Mouse (Mus musculus): Measurements from ENCODE around the gene Glis3. TPM values are rescaled to one million over a fixed set of nuclear protein-coding genes. Genes with fewer than 3 reads are reported as not detected.

The Glis3 gene
- polyA plus RNA-seq, 1 experiment from 2014 or later: 6.0 TPM

DNA sequence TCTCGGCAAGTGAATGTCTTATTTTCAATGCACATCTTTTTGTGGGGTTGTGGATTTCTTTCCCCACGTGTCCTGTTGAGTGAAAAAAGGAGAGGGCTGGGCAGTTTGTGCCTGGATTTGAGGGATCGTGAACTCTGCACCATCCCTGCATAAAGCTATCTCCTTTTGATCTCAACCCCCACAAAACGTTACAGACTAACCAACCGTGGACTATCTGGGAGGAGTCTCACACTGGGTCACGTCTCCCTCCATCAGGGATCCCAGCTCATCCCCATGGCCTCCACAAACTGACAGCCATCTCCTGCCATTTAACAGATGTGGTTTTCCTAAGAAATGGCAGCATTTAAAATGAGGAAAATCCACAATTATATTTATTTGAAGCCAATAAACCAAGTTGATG, 174.5 kb downstream of the Glis3 start:
- no peaks in the 10 kb centered on the region for H3K9me3 ChIP-seq (replicated peaks; ENCODE audit: low read length)
- no peak overlapping the region for H3K27ac ChIP-seq
- TF ChIP-seq CTCF (IDR thresholded peaks at IDR 0.05; ENCODE audit: low read depth): no peak
- H3K4me1 ChIP-seq (replicated peaks; ENCODE audit: insufficient read depth, low read length): 0 out of 2 replicates have a peak, but pooled peaks cover 4% of the 10 kb centered on the region
- no peak overlapping the region for H3K4me3 ChIP-seq (replicated peaks; ENCODE audit: low read depth, low read length)
- DNase-seq (ENCODE audit: low spot score) (no peak), ATAC-seq (replicated peaks; ENCODE audit: low FRiP score, low read depth) (no peak)
- no peak overlapping the region for H3K4me2 ChIP-seq (ENCODE audit: low read length)
- no peaks in the 10 kb centered on the region for H3K27me3 ChIP-seq (ENCODE audit: insufficient read depth, low read length)
- H3K9ac ChIP-seq (ENCODE audit: low read depth, low read length): no peak overlapping the region
- 30% methylated on average over 6 of the region's 6 CpGs for WGBS
- no peaks in the 10 kb centered on the region for H3K36me3 ChIP-seq (ENCODE audit: insufficient read depth, low read length)

DNA sequence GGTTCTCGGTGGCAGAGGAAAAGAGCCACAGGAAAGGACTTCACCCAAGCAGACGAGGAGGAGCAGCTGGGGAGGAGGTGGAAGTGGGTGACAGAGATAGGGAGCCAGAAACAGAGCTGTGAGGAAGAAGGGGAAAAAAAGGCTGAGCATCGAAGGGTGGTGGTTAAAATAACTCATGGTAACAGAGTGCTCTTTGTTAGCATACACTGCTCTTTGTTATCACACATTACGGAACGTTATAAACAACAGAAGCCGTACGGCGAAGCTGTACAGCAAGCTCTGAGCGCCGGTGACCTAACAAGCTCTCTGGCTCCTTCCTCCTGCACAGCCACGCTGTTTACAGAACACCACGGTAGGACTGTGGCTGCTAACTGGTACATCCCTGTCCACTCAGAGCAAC, 176.9 kb downstream of the Glis3 start:
- H3K36me3 ChIP-seq (ENCODE audit: insufficient read depth, low read length): no peaks in the 10 kb centered on the region
- DNase-seq (ENCODE audit: low spot score) (no peak), ATAC-seq (replicated peaks; ENCODE audit: low FRiP score, low read depth) (no peak)
- no peak overlapping the region for H3K4me3 ChIP-seq (replicated peaks; ENCODE audit: low read depth, low read length)
- 0 out of 2 replicates have a peak, but pooled peaks cover 4% of the 10 kb centered on the region for H3K4me1 ChIP-seq (replicated peaks; ENCODE audit: insufficient read depth, low read length)
- no peaks in the 10 kb centered on the region for H3K27me3 ChIP-seq (ENCODE audit: insufficient read depth, low read length)
- no peak overlapping the region for H3K4me2 ChIP-seq (ENCODE audit: low read length)
- no peaks in the 10 kb centered on the region for H3K9me3 ChIP-seq (replicated peaks; ENCODE audit: low read length)
- WGBS: 77% methylated on average over 12 of the region's 12 CpGs
- H3K27ac ChIP-seq: no peak overlapping the region
- H3K9ac ChIP-seq (ENCODE audit: low read depth, low read length): no peak overlapping the region
- TF ChIP-seq CTCF (IDR thresholded peaks at IDR 0.05; ENCODE audit: low read depth): no peak

DNA sequence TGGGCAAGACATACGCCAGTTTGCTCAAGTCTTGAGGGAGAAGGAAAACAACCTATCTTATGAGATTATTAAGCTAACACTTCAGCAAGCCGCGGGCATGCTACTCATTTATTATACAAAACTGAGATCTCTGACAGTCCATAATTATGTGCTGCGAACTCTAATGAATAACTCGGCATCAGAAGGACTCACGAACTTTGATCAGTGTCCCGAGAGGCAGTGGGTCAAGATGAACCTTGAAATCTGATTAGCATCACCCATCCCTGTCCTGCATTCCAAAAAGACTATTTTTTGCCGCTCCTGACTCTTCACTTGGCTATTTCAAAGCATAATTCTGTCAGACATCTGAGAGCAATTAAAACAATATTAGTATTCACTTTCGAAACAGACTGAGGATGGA, 178.9 kb downstream of the Glis3 start:
- 63% methylated on average over 9 of the region's 9 CpGs for WGBS
- no peaks in the 10 kb centered on the region for H3K36me3 ChIP-seq (ENCODE audit: insufficient read depth, low read length)
- no peaks in the 10 kb centered on the region for H3K9me3 ChIP-seq (replicated peaks; ENCODE audit: low read length)
- H3K27me3 ChIP-seq (ENCODE audit: insufficient read depth, low read length): no peaks in the 10 kb centered on the region
- no peak for DNase-seq (ENCODE audit: low spot score)
- no peak for TF ChIP-seq CTCF (IDR thresholded peaks at IDR 0.05; ENCODE audit: low read depth)
- 0 out of 2 replicates have a peak, but pooled peaks cover 4% of the 10 kb centered on the region for H3K4me1 ChIP-seq (replicated peaks; ENCODE audit: insufficient read depth, low read length)
- no peak overlapping the region for H3K4me2 ChIP-seq (ENCODE audit: low read length)
- no peak overlapping the region for H3K9ac ChIP-seq (ENCODE audit: low read depth, low read length)
- no peak for ATAC-seq (replicated peaks; ENCODE audit: low FRiP score, low read depth)
- no peak overlapping the region for H3K4me3 ChIP-seq (replicated peaks; ENCODE audit: low read depth, low read length)
- no peak overlapping the region for H3K27ac ChIP-seq

DNA sequence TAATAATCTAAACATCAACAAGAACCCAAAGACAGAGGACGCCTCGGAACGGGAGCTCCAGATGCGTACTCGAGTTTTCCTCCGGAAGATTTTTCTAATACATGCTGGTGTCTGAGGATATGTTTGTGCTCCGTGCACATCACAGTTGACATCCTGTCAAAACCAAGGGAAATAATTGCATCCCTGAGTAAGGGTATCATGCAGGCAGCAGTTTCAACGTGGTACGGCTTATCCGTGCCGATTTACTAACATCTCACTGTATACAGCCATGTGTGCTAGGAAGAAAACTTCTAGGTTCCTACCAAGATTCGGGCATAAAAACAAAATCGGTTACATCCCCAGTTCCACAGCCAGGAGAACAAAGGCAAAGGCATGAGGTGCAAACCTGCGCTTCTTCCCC, 179.4 kb downstream of the Glis3 start:
- no peak overlapping the region for H3K9ac ChIP-seq (ENCODE audit: low read depth, low read length)
- TF ChIP-seq CTCF (IDR thresholded peaks at IDR 0.05; ENCODE audit: low read depth): no peak
- DNase-seq (ENCODE audit: low spot score) (no peak), ATAC-seq (replicated peaks; ENCODE audit: low FRiP score, low read depth) (no peak)
- H3K36me3 ChIP-seq (ENCODE audit: insufficient read depth, low read length): no peaks in the 10 kb centered on the region
- no peak overlapping the region for H3K27ac ChIP-seq
- H3K9me3 ChIP-seq (replicated peaks; ENCODE audit: low read length): no peaks in the 10 kb centered on the region
- WGBS: 95% methylated on average over 14 of the region's 14 CpGs
- no peaks in the 10 kb centered on the region for H3K27me3 ChIP-seq (ENCODE audit: insufficient read depth, low read length)
- H3K4me3 ChIP-seq (replicated peaks; ENCODE audit: low read depth, low read length): no peak overlapping the region
- no peak overlapping the region for H3K4me2 ChIP-seq (ENCODE audit: low read length)
- H3K4me1 ChIP-seq (replicated peaks; ENCODE audit: insufficient read depth, low read length): 0 out of 2 replicates have a peak, but pooled peaks cover 4% of the 10 kb centered on the region

DNA sequence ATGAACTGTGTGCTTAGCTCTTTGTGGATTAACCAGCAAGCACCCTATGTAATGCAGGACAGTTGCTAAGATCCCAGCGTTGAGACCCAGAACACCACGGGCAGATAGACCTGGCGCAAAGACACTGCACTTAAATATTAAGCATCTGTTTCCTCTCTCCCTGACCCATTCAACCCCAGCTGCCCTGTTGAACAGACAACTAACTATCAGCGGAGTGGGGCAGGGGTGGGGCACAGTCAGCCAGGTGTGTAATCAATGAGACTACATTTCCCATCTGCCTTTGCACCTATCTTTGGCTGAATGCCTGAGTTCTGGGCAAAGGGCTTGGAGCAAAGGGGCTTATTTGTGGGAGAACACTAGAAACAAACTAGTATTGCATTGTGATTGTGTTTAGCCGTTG, 180.1 kb downstream of the Glis3 start:
- Histone ChIP-seq H3K9ac (ENCODE audit: low read depth, low read length) (no peak overlapping the region), H3K9me3 (replicated peaks; ENCODE audit: low read length) (no peaks in the 10 kb centered on the region), H3K36me3 (ENCODE audit: insufficient read depth, low read length) (no peaks in the 10 kb centered on the region), H3K27me3 (ENCODE audit: insufficient read depth, low read length) (no peaks in the 10 kb centered on the region), H3K4me1 (replicated peaks; ENCODE audit: insufficient read depth, low read length) (0 out of 2 replicates have a peak, but pooled peaks cover 4% of the 10 kb centered on the region), H3K27ac (no peak overlapping the region), H3K4me3 (replicated peaks; ENCODE audit: low read depth, low read length) (no peak overlapping the region), H3K4me2 (ENCODE audit: low read length) (no peak overlapping the region)
- 81% methylated on average over 5 of the region's 5 CpGs for WGBS
- ATAC-seq (replicated peaks; ENCODE audit: low FRiP score, low read depth) (no peak), DNase-seq (ENCODE audit: low spot score) (no peak)
- no peak for TF ChIP-seq CTCF (IDR thresholded peaks at IDR 0.05; ENCODE audit: low read depth)

DNA sequence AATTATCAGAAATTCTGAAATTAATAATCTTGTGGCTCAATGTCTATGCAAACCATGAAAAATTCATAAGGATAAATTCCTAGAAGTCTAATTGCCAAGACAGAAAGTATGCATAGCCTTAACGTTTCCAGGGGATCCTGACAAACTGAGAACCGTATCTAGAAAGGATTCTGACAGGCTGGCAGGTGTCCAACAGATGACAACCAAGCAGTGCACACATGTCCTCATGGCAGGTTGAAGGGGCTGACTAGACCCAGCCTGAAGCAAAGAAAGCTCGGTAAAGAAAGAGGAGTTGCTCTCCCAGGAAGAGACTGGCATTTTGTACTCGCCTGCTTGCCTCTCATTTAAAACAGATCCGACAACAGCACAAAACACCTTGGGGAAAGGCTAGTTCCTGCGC, 184.0 kb downstream of the Glis3 start:
- WGBS: 81% methylated on average over 6 of the region's 6 CpGs
- Histone ChIP-seq H3K9me3 (replicated peaks; ENCODE audit: low read length) (no peaks in the 10 kb centered on the region), H3K36me3 (ENCODE audit: insufficient read depth, low read length) (no peaks in the 10 kb centered on the region), H3K4me2 (ENCODE audit: low read length) (no peak overlapping the region), H3K9ac (ENCODE audit: low read depth, low read length) (no peak overlapping the region), H3K4me3 (replicated peaks; ENCODE audit: low read depth, low read length) (no peak overlapping the region), H3K27me3 (ENCODE audit: insufficient read depth, low read length) (no peaks in the 10 kb centered on the region), H3K4me1 (replicated peaks; ENCODE audit: insufficient read depth, low read length) (no peaks in the 10 kb centered on the region), H3K27ac (no peak overlapping the region)
- ATAC-seq (replicated peaks; ENCODE audit: low FRiP score, low read depth) (no peak), DNase-seq (ENCODE audit: low spot score) (no peak)
- no peak for TF ChIP-seq CTCF (IDR thresholded peaks at IDR 0.05; ENCODE audit: low read depth)

DNA sequence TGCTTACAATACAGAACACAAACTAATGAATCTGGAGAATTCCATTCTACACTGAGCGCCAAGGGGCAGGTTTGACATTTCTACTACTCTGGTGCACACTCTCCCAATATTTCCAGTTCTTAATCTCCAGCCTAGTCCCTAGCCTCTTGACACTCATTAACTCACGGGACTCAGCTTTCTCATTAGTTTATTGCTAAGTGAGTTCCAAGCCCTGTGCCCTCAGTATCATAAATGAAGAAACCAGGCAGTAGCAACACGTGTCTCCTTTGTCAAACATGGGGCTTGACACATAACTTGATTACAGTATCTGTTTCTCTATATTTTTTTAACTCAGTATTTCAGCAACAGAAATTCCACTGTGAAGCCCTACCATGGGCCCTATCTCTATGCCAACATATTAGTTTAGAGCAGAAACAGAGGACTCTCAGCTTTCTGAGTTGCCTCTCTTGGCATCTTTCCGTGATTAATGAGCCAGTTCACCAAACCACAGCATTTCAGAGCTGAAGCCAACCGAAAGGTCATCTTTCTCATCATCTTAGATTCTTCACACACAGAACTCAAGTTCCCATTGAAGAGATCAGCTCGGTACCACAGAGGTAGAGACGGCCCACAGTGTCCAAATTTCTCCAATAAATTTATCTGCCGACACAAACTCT, 186.1 kb downstream of the Glis3 start:
- H3K27ac ChIP-seq: no peak overlapping the region
- no peaks in the 10 kb centered on the region for H3K36me3 ChIP-seq (ENCODE audit: insufficient read depth, low read length)
- no peaks in the 10 kb centered on the region for H3K9me3 ChIP-seq (replicated peaks; ENCODE audit: low read length)
- no peak for TF ChIP-seq CTCF (IDR thresholded peaks at IDR 0.05; ENCODE audit: low read depth)
- H3K9ac ChIP-seq (ENCODE audit: low read depth, low read length): no peak overlapping the region
- no peaks in the 10 kb centered on the region for H3K4me1 ChIP-seq (replicated peaks; ENCODE audit: insufficient read depth, low read length)
- no peak overlapping the region for H3K4me2 ChIP-seq (ENCODE audit: low read length)
- DNase-seq (ENCODE audit: low spot score): no peak
- H3K4me3 ChIP-seq (replicated peaks; ENCODE audit: low read depth, low read length): no peak overlapping the region
- no peaks in the 10 kb centered on the region for H3K27me3 ChIP-seq (ENCODE audit: insufficient read depth, low read length)
- ATAC-seq (replicated peaks; ENCODE audit: low FRiP score, low read depth): no peak
- WGBS: 64% methylated on average over 8 of the region's 8 CpGs

Measured in kidney, postnatal 0 days (tissue).